Mouse (Mus musculus) regulatory T cell (primary cell): ENCODE measurements around the gene Zfyve19.

Experiments used
- in situ Hi-C: fragments of 300-600 bp; cut with MboI, MseI; formaldehyde crosslinking; loops from one replicate; pipeline ENCODE4 v1.15.1; 2025; ENCODE audit warnings: high pct_unique_total_duplicates

Zfyve19 gene

GRCm38 (mm10) chr2:119208344-119209175, at the start of gene Zfyve19, which contains the start of gene Dnajc17:
Gene Zfyve19 (plus strand): TSS chr2:119208617.
Gene Dnajc17 (minus strand): TSS chr2:119208795.
- in situ Hi-C loops: no loop called here

- in situ Hi-C loops: no loop called here
Observed at GRCm38 (mm10) chr2:119161247-119161646, 47.2 kb upstream of the Zfyve19 start.

GRCm38 (mm10) chr2:119163135-119163534, 45.3 kb upstream of the Zfyve19 start:
- in situ Hi-C loops: no loop called here

- in situ Hi-C loops: no loop called here
Observed at GRCm38 (mm10) chr2:119163999-119164398, 44.4 kb upstream of the Zfyve19 start.

GRCm38 (mm10) chr2:119165401-119165800, 43.0 kb upstream of the Zfyve19 start:
- in situ Hi-C loops: no loop called here

GRCm38 (mm10) chr2:119166901-119167865, 41.2 kb upstream of the Zfyve19 start, which contains the start of gene Gchfr:
Gene Gchfr (plus strand): TSS chr2:119167773.
- in situ Hi-C loops: no loop called here

- in situ Hi-C loops: no loop called here
Observed at GRCm38 (mm10) chr2:119167866-119168256, 40.6 kb upstream of the Zfyve19 start.

- in situ Hi-C loops: no loop called here
Observed at GRCm38 (mm10) chr2:119170282-119170681, 38.1 kb upstream of the Zfyve19 start.

- in situ Hi-C loops: no loop called here
Observed at GRCm38 (mm10) chr2:119171574-119171973, 36.8 kb upstream of the Zfyve19 start.

GRCm38 (mm10) chr2:119172446-119172845, 36.0 kb upstream of the Zfyve19 start:
- in situ Hi-C loops: no loop called here

- in situ Hi-C loops: no loop called here
Observed at GRCm38 (mm10) chr2:119172862-119173576, 35.4 kb upstream of the Zfyve19 start.

GRCm38 (mm10) chr2:119173991-119174651, 34.3 kb upstream of the Zfyve19 start, which contains the start of gene Gm14137:
Gene Gm14137 (plus strand): TSS chr2:119174509.
- in situ Hi-C loops: no loop called here

GRCm38 (mm10) chr2:119174866-119175265, 33.6 kb upstream of the Zfyve19 start:
- in situ Hi-C loops: no loop called here

GRCm38 (mm10) chr2:119175614-119176013, 32.8 kb upstream of the Zfyve19 start:
- in situ Hi-C loops: no loop called here

- in situ Hi-C loops: no loop called here
Observed at GRCm38 (mm10) chr2:119176761-119177160, 31.7 kb upstream of the Zfyve19 start.

- in situ Hi-C loops: no loop called here
Observed at GRCm38 (mm10) chr2:119177384-119177939, 31.0 kb upstream of the Zfyve19 start.

GRCm38 (mm10) chr2:119182914-119183313, 25.5 kb upstream of the Zfyve19 start:
- in situ Hi-C loops: no loop called here

GRCm38 (mm10) chr2:119189029-119189710, 19.2 kb upstream of the Zfyve19 start:
- in situ Hi-C loops: no loop called here

GRCm38 (mm10) chr2:119190969-119191368, 17.4 kb upstream of the Zfyve19 start:
- in situ Hi-C loops: no loop called here

- in situ Hi-C loops: no loop called here
Observed at GRCm38 (mm10) chr2:119194140-119194539, 14.3 kb upstream of the Zfyve19 start.
